Mouse (Mus musculus): ENCODE results near the gene Bbs9. TPM values are rescaled to one million over a fixed set of nuclear protein-coding genes. Genes with fewer than 3 reads are reported as not detected.
"Not testable (repeated sequence)": the region's sequence is repeated elsewhere in the genome, so short reads cannot be mapped to it uniquely, and the experiment has no call there.

The Bbs9 gene
- polyA plus RNA-seq, 1 experiment from 2014 or later: 19.6 TPM

GRCm38 (mm10) chr9:22449209-22449608 is 26.3 kb upstream of the Bbs9 start:
- ATAC-seq (ENCODE audit: low FRiP score, low read depth): no peak
- 95% methylated on average over 6 of the region's 6 CpGs for WGBS

GRCm38 (mm10) chr9:22452697-22453096 is 22.8 kb upstream of the Bbs9 start:
- Histone ChIP-seq H3K27ac (replicated peaks) (no peak overlapping the region), H3K9me3 (no peaks in the 10 kb centered on the region), H3K27me3 (no peaks in the 10 kb centered on the region), H3K4me1 (replicated peaks) (no peaks in the 10 kb centered on the region), H3K9ac (no peak overlapping the region), H3K4me2 (no peak overlapping the region), H3K36me3 (peaks cover 90% of the 10 kb centered on the region), H3K4me3 (no peak overlapping the region)
- WGBS: 86% methylated on average over 10 of the region's 10 CpGs
- ATAC-seq (ENCODE audit: low FRiP score, low read depth): no peak

More at GRCm38 (mm10) chr9:22449209-22449608, 26.3 kb upstream of the Bbs9 start:
- Histone ChIP-seq H3K27ac (replicated peaks) (no peak overlapping the region), H3K4me3 (no peak overlapping the region), H3K36me3 (peaks cover 67% of the 10 kb centered on the region), H3K9ac (no peak overlapping the region), H3K4me2 (no peak overlapping the region), H3K27me3 (no peaks in the 10 kb centered on the region), H3K9me3 (no peaks in the 10 kb centered on the region), H3K4me1 (replicated peaks) (no peaks in the 10 kb centered on the region)

- H3K4me1 ChIP-seq (replicated peaks): no peaks in the 10 kb centered on the region
- ATAC-seq (ENCODE audit: low FRiP score, low read depth): no peak
- 92% methylated on average over 10 of the region's 10 CpGs for WGBS
- H3K27ac ChIP-seq (replicated peaks): no peak overlapping the region
- H3K27me3 ChIP-seq: no peaks in the 10 kb centered on the region
- H3K36me3 ChIP-seq: peaks cover 82% of the 10 kb centered on the region
- no peak overlapping the region for H3K9ac ChIP-seq
- no peak overlapping the region for H3K4me2 ChIP-seq
- H3K9me3 ChIP-seq: no peaks in the 10 kb centered on the region
- no peak overlapping the region for H3K4me3 ChIP-seq
Measured at GRCm38 (mm10) chr9:22453501-22453924, 22.0 kb upstream of the Bbs9 start.

GRCm38 (mm10) chr9:22453990-22454389 is 21.5 kb upstream of the Bbs9 start, which contains the start of gene Gm17545:
Gene Gm17545, plus strand, starts transcription at chr9:22454290.
- peaks cover 82% of the 10 kb centered on the region for H3K36me3 ChIP-seq
- H3K27me3 ChIP-seq; H3K9ac ChIP-seq; H3K27ac ChIP-seq (replicated peaks); H3K9me3 ChIP-seq; H3K4me1 ChIP-seq (replicated peaks); H3K4me3 ChIP-seq; ATAC-seq (ENCODE audit: low FRiP score, low read depth); H3K4me2 ChIP-seq: not testable (repeated sequence)
- WGBS: 94% methylated on average over 8 of the region's 8 CpGs

- ATAC-seq (ENCODE audit: low FRiP score, low read depth): no peak
- Histone ChIP-seq H3K27me3 (no peaks in the 10 kb centered on the region), H3K9me3 (no peaks in the 10 kb centered on the region), H3K36me3 (peaks cover 73% of the 10 kb centered on the region), H3K9ac (no peak overlapping the region), H3K4me3 (no peak overlapping the region), H3K4me1 (replicated peaks) (no peaks in the 10 kb centered on the region), H3K27ac (replicated peaks) (no peak overlapping the region), H3K4me2 (no peak overlapping the region)
Measured at GRCm38 (mm10) chr9:22455041-22455440, 20.5 kb upstream of the Bbs9 start.

- Histone ChIP-seq H3K36me3 (peaks cover 57% of the 10 kb centered on the region), H3K27ac (replicated peaks) (no peak overlapping the region), H3K4me1 (replicated peaks) (no peaks in the 10 kb centered on the region), H3K9me3 (no peaks in the 10 kb centered on the region), H3K27me3 (no peaks in the 10 kb centered on the region), H3K4me3 (no peak overlapping the region), H3K4me2 (no peak overlapping the region), H3K9ac (no peak overlapping the region)
- no peak for ATAC-seq (ENCODE audit: low FRiP score, low read depth)
- WGBS: 85% methylated on average over 11 of the region's 11 CpGs
Measured at GRCm38 (mm10) chr9:22457142-22457835, 18.2 kb upstream of the Bbs9 start.

- ATAC-seq (ENCODE audit: low FRiP score, low read depth): no peak
- Histone ChIP-seq H3K27ac (replicated peaks) (no peak overlapping the region), H3K9me3 (no peaks in the 10 kb centered on the region), H3K9ac (no peak overlapping the region), H3K4me3 (no peak overlapping the region), H3K4me2 (no peak overlapping the region), H3K27me3 (no peaks in the 10 kb centered on the region), H3K4me1 (replicated peaks) (peaks cover 10% of the 10 kb centered on the region), H3K36me3 (peaks cover 20% of the 10 kb centered on the region)
- WGBS: 78% methylated on average over 3 of the region's 3 CpGs
Measured at GRCm38 (mm10) chr9:22461946-22462345, 13.6 kb upstream of the Bbs9 start.

- H3K27me3 ChIP-seq: no peaks in the 10 kb centered on the region
- no peak overlapping the region for H3K27ac ChIP-seq (replicated peaks)
- no peaks in the 10 kb centered on the region for H3K9me3 ChIP-seq
- no peak overlapping the region for H3K4me3 ChIP-seq
- no peak overlapping the region for H3K9ac ChIP-seq
- WGBS: 93% methylated on average over 5 of the region's 5 CpGs
- no peak overlapping the region for H3K4me2 ChIP-seq
- no peak for ATAC-seq (ENCODE audit: low FRiP score, low read depth)
- H3K4me1 ChIP-seq (replicated peaks): peaks cover 14% of the 10 kb centered on the region
- H3K36me3 ChIP-seq: peaks cover 11% of the 10 kb centered on the region
Measured at GRCm38 (mm10) chr9:22466212-22466611, 9.3 kb upstream of the Bbs9 start.

- H3K36me3 ChIP-seq: peaks cover 8% of the 10 kb centered on the region
- H3K27me3 ChIP-seq: no peaks in the 10 kb centered on the region
- under 1% methylated on average over 72 of the region's 73 CpGs for WGBS
- H3K4me2 ChIP-seq: peak overlapping the region; percentile 70
- peaks cover 14% of the 10 kb centered on the region for H3K4me1 ChIP-seq (replicated peaks)
- peak overlapping the region; percentile 84 for H3K4me3 ChIP-seq
- H3K9ac ChIP-seq: peak overlapping the region; percentile 84
- peak; percentile 75 for ATAC-seq (ENCODE audit: low FRiP score, low read depth)
- no peaks in the 10 kb centered on the region for H3K9me3 ChIP-seq
- H3K27ac ChIP-seq (replicated peaks): peak overlapping the region; percentile 91
Measured at GRCm38 (mm10) chr9:22467371-22468169, 7.9 kb upstream of the Bbs9 start.

- peaks cover 14% of the 10 kb centered on the region for H3K4me1 ChIP-seq (replicated peaks)
- H3K4me3 ChIP-seq: peak overlapping the region; percentile 84
- WGBS: 4% methylated on average over 43 of the region's 43 CpGs
- peaks cover 8% of the 10 kb centered on the region for H3K36me3 ChIP-seq
- H3K27ac ChIP-seq (replicated peaks): peak overlapping the region; percentile 91
- H3K27me3 ChIP-seq: no peaks in the 10 kb centered on the region
- peak overlapping the region; percentile 70 for H3K4me2 ChIP-seq
- H3K9me3 ChIP-seq: no peaks in the 10 kb centered on the region
- H3K9ac ChIP-seq: peak overlapping the region; percentile 84
- peak; percentile 85 for ATAC-seq (ENCODE audit: low FRiP score, low read depth)
Measured at GRCm38 (mm10) chr9:22468170-22468898, 7.2 kb upstream of the Bbs9 start.

GRCm38 (mm10) chr9:22468899-22469259 is 6.6 kb upstream of the Bbs9 start:
- Histone ChIP-seq H3K9me3 (no peaks in the 10 kb centered on the region), H3K27me3 (no peaks in the 10 kb centered on the region), H3K4me3 (no peak overlapping the region; the same call in 1 of the 2 replicates), H3K9ac (no peak overlapping the region), H3K27ac (replicated peaks) (peak overlapping the region; percentile 91; the same call in 1 of the 2 replicates), H3K4me2 (no peak overlapping the region; the same call in 1 of the 2 replicates), H3K4me1 (replicated peaks) (peaks cover 14% of the 10 kb centered on the region), H3K36me3 (peaks cover 8% of the 10 kb centered on the region)
- 75% methylated on average over 8 of the region's 8 CpGs for WGBS
- no peak for ATAC-seq (ENCODE audit: low FRiP score, low read depth)

GRCm38 (mm10) chr9:22469643-22470042 is 5.9 kb upstream of the Bbs9 start, which contains the start of gene Rp9:
Gene Rp9, minus strand, starts transcription at chr9:22469743.
- WGBS: 90% methylated on average over 3 of the region's 3 CpGs
- Histone ChIP-seq H3K27ac (replicated peaks) (peak within 1 kb of the TSS; percentile 91), H3K9me3 (no peaks in the 10 kb centered on the region), H3K9ac (peak within 1 kb of the TSS; percentile 84; the same call in 1 of the 2 replicates), H3K36me3 (peaks cover 8% of the 10 kb centered on the region), H3K4me1 (replicated peaks) (peaks cover 14% of the 10 kb centered on the region), H3K4me3 (peak within 1 kb of the TSS; percentile 84), H3K27me3 (no peaks in the 10 kb centered on the region), H3K4me2 (peak within 1 kb of the TSS; percentile 70)
- ATAC-seq (ENCODE audit: low FRiP score, low read depth): no peak

Measured in hindbrain, embryonic 15.5 days (tissue).